Comparison of ENCODE assay signal across 8 mouse cellular contexts in the genomic region with DNA sequence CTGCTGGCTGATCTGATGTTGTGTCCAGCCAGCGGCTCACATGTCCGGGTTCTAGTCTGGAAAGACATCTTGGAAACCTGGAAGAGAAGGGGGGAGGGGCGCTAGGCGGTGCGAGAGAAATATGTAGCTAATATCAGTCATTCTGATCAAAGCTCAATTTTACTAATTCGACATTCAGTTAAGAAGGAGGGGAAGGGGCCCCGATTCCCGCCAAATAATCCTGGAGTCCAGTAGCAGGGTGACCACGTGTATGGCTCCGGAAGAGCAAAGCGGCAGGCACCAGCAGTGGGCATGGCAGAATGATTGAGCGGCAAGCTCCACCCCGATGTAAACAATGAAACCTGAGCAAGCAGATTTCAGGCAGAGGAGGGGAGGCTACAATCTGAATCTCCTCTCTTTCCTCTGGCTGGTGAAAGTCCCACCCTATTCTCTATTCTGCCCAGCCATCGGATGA. TPM values are rescaled to one million over a fixed set of nuclear protein-coding genes. Genes with fewer than 3 reads are reported as not detected.
DNase-seq lines count a peak whose midpoint lies in the region; ATAC-seq and TF ChIP-seq lines count a peak whose summit lies in the region.

No protein-coding gene starts in this region.

- no peaks in the 10 kb centered on the region for H3K9me3 ChIP-seq in heart, embryonic 12.5 days (replicated peaks)
- H3K9me3 ChIP-seq in hindbrain, postnatal 0 days (ENCODE audit: low read length) = no peaks in the 10 kb centered on the region
- no peaks in the 10 kb centered on the region for H3K9me3 ChIP-seq in midbrain, embryonic 14.5 days (ENCODE audit: control insufficient read depth, low read length)

- no peaks in the 10 kb centered on the region for H3K36me3 ChIP-seq in heart, embryonic 12.5 days
- H3K36me3 ChIP-seq in hindbrain, postnatal 0 days (ENCODE audit: insufficient read depth, low read length) = no peaks in the 10 kb centered on the region
- H3K36me3 ChIP-seq in midbrain, embryonic 14.5 days (ENCODE audit: control insufficient read depth, insufficient read depth, low read length) = no peaks in the 10 kb centered on the region

- no peak for TF ChIP-seq CTCF in hindbrain, postnatal 0 days (IDR thresholded peaks at IDR 0.05; ENCODE audit: low read depth)

- intact Hi-C loops in heart, postnatal 14 days (cut with DNase I) = no loop called here

- ATAC-seq in heart, embryonic 12.5 days (ENCODE audit: insufficient number of reproducible peaks, low FRiP score) = no peak
- peak; percentile 43; the same call in 1 of the 2 replicates for ATAC-seq in hindbrain, postnatal 0 days
- ATAC-seq in midbrain, embryonic 14.5 days (ENCODE audit: low FRiP score, low TSS enrichment) = no peak

- no peak overlapping the region for H3K27ac ChIP-seq in heart, embryonic 12.5 days (ENCODE audit: poor library complexity, severe bottlenecking)
- no peak overlapping the region for H3K27ac ChIP-seq in hindbrain, postnatal 0 days
- H3K27ac ChIP-seq in midbrain, embryonic 14.5 days (replicated peaks; ENCODE audit: low read depth, low read length) = no peak overlapping the region

- no peaks in the 10 kb centered on the region; the same call in 1 of the 2 replicates for H3K4me1 ChIP-seq in heart, embryonic 12.5 days (replicated peaks)
- H3K4me1 ChIP-seq in hindbrain, postnatal 0 days (ENCODE audit: insufficient read depth, low read length) = no peaks in the 10 kb centered on the region
- 0 out of 2 replicates have a peak, but pooled peaks cover 3% of the 10 kb centered on the region for H3K4me1 ChIP-seq in midbrain, embryonic 14.5 days (ENCODE audit: control insufficient read depth, insufficient read depth, low read length)

- no peaks in the 10 kb centered on the region for H3K27me3 ChIP-seq in heart, embryonic 12.5 days (replicated peaks)
- H3K27me3 ChIP-seq in hindbrain, postnatal 0 days (ENCODE audit: insufficient read depth, low read length) = no peaks in the 10 kb centered on the region
- H3K27me3 ChIP-seq in midbrain, embryonic 14.5 days (ENCODE audit: control insufficient read depth, insufficient read depth, low read length) = no peaks in the 10 kb centered on the region

- DNase-seq in heart, postnatal 14 days = no peak
- DNase-seq in embryo, embryonic 11 days = peak; percentile 77
- peak; percentile 42 for DNase-seq in hindbrain, postnatal 0 days (ENCODE audit: low spot score)
- peak; percentile 64 for DNase-seq in midbrain, embryonic 14.5 days
- DNase-seq in cerebellum, adult 9-11 months = no peak
- no peak for DNase-seq in left cerebral cortex, adult 9 months (ENCODE audit: low spot score in 2 of 2)
- DNase-seq in right cerebral cortex, postnatal 4 days = no peak

- H3K4me3 ChIP-seq in heart, embryonic 12.5 days = peak overlapping the region; percentile 38
- H3K4me3 ChIP-seq in hindbrain, postnatal 0 days (ENCODE audit: low read length) = peak overlapping the region; percentile 28
- H3K4me3 ChIP-seq in midbrain, embryonic 14.5 days (replicated peaks; ENCODE audit: low read depth, low read length) = peak overlapping the region; percentile 28

- WGBS in heart, embryonic 12.5 days = 9% methylated on average over 14 of the region's 14 CpGs
- WGBS in hindbrain, postnatal 0 days = 11% methylated on average over 14 of the region's 14 CpGs
- 10% methylated on average over 14 of the region's 14 CpGs for WGBS in midbrain, embryonic 14.5 days

- peak overlapping the region; percentile 40; the same call in 1 of the 2 replicates for H3K9ac ChIP-seq in heart, embryonic 12.5 days
- H3K9ac ChIP-seq in hindbrain, postnatal 0 days (replicated peaks; ENCODE audit: low read length) = 0 out of 2 replicates have a peak overlapping the region, but pooled peaks have one; percentile 14
- H3K9ac ChIP-seq in midbrain, embryonic 14.5 days (replicated peaks; ENCODE audit: low read length) = peak overlapping the region; percentile 37; the same call in 1 of the 2 replicates

- peak overlapping the region; percentile 67 for H3K4me2 ChIP-seq in heart, embryonic 12.5 days
- peak overlapping the region; percentile 47 for H3K4me2 ChIP-seq in hindbrain, postnatal 0 days (ENCODE audit: low read depth, low read length)
- H3K4me2 ChIP-seq in midbrain, embryonic 14.5 days (ENCODE audit: low read length) = peak overlapping the region; percentile 54

RNA-seq across cellular contexts. Expression of gene Tex10, which starts 18.1 kb away (rescaled TPM):
- polyA plus RNA-seq in heart, embryonic 12.5 days (2016; fragmentation: Nextera tagmentation; extraction: Ambion mirVana) = 37.9 and 39.1 TPM in 2 replicates
- 10 to 100 TPM; 10.8 to 11.6 TPM for total RNA-seq in heart, postnatal 14 days (2021)
- total RNA-seq in hindbrain, postnatal 0 days (2014; rRNA removed) = 21.5 and 24.2 TPM in 2 replicates
- 19.7 and 21.6 TPM in 2 replicates for polyA plus RNA-seq in hindbrain, postnatal 0 days (2015; fragmentation: Nextera tagmentation; extraction: Ambion mirVana)
- 38.5 and 57.1 TPM in 2 replicates for polyA plus RNA-seq in midbrain, embryonic 14.5 days (2014; fragmentation: Nextera tagmentation; extraction: Ambion mirVana)

RNA-seq across cellular contexts. Expression of gene Msantd3, which starts 48.4 kb away (rescaled TPM):
- 30.7 and 31.2 TPM in 2 replicates for polyA plus RNA-seq in heart, embryonic 12.5 days (2016; fragmentation: Nextera tagmentation; extraction: Ambion mirVana)
- 10 to 100 TPM; 24.1 to 25.8 TPM for total RNA-seq in heart, postnatal 14 days (2021)
- total RNA-seq in hindbrain, postnatal 0 days (2014; rRNA removed) = 25.1 and 28.1 TPM in 2 replicates
- polyA plus RNA-seq in hindbrain, postnatal 0 days (2015; fragmentation: Nextera tagmentation; extraction: Ambion mirVana) = 27.3 and 30.4 TPM in 2 replicates
- polyA plus RNA-seq in midbrain, embryonic 14.5 days (2014; fragmentation: Nextera tagmentation; extraction: Ambion mirVana) = 36.2 and 38.1 TPM in 2 replicates

Comparison
In these comparisons a context has a peak if more than half of its experiments do, and no peak if none do; other contexts are left out.
1. DNase-seq: peak in embryo, embryonic 11 days (single experiment), hindbrain, postnatal 0 days (single experiment) and midbrain, embryonic 14.5 days (single experiment); none in heart, postnatal 14 days (0 of 2), cerebellum, adult 9-11 months (single experiment), left cerebral cortex, adult 9 months (0 of 2) and right cerebral cortex, postnatal 4 days (single experiment).
2. Peak in every context shown above with its lines, with median percentiles within 50 percentile points of each other: H3K4me2 ChIP-seq, H3K4me3 ChIP-seq and H3K9ac ChIP-seq.